Mouse (Mus musculus) megakaryocyte, embryonic 14.5 days (primary cell): ENCODE data around the gene Fgd6. TPM values are rescaled to one million over a fixed set of nuclear protein-coding genes. Genes with fewer than 3 reads are reported as not detected.
A peak's percentile ranks its signal among the peaks of the same experiment; 100 is the strongest.

ENCODE experiments used
- H3K27me3 ChIP-seq: replicated peaks from 2 replicates; pipeline ENCODE3; 2012; ENCODE audit warnings: inconsistent platforms
- H3K36me3 ChIP-seq: replicated peaks from 2 replicates; pipeline ENCODE3; 2012; ENCODE audit warnings: low read length, inconsistent platforms, mixed read lengths
- H3K4me1 ChIP-seq: 2 replicates; pipeline ENCODE4 v1.6.1; 2012; ENCODE audit warnings: inconsistent platforms
- H3K4me3 ChIP-seq: replicated peaks from 2 replicates; pipeline ENCODE3; 2012; ENCODE audit warnings: moderate library complexity, mild to moderate bottlenecking, inconsistent platforms
- H3K9me3 ChIP-seq: 2 replicates; pipeline ENCODE4 v1.6.1; 2012; ENCODE audit warnings: inconsistent platforms
- FLI1 ChIP-seq: IDR thresholded peaks from 2 replicates; pipeline ENCODE4 v1.6.1; 2012; ENCODE audit warnings: low read length, inconsistent platforms, mixed read lengths
- GATA1 ChIP-seq: IDR thresholded peaks from 3 replicates; pipeline ENCODE4 v1.6.1; 2012; ENCODE audit warnings: mixed read lengths, low read length, inconsistent platforms, borderline replicate concordance
- polyA plus RNA-seq: library from polyadenylated mRNA; stranded (reverse); fragments of >175 nt; gene quantifications from 2 replicates; pipeline ENCODE4 v1.2.3, GENCODE M21; 2012; ENCODE audit warnings: low replicate concordance; ENCODE audit not compliant: insufficient read depth

Gene Fgd6
- polyA plus RNA-seq, 1 experiment = 0.01 TPM

DNA sequence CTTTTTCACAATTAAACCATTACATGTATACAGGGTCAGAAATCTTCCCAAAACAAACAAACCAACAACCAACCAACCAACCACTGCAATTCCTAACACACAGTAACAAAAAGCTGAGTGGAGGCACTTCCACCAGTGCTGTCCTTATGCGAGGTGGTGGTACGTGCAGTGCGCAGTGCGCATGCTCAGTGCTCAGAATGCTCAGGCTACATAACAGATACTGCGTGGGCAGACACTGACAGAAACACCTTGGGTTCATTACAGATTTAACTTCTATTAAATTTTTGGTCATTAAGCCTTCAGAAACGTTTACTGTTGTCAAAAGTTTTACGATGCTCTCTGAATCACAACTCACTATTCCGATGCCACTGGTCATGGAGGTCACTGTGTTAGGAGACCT is 18.3 kb upstream of the Fgd6 start:
- Histone ChIP-seq H3K4me3 (no peak overlapping the region), H3K27me3 (peaks cover 9% of the 10 kb centered on the region), H3K36me3 (no peaks in the 10 kb centered on the region), H3K9me3 (no peaks in the 10 kb centered on the region), H3K4me1 (peaks cover 14% of the 10 kb centered on the region)
- TF ChIP-seq GATA1 (no peak), FLI1 (no peak)

GRCm38 (mm10) chr10:94020587-94020986 is 15.2 kb upstream of the Fgd6 start:
- Histone ChIP-seq H3K36me3 (peaks cover 11% of the 10 kb centered on the region), H3K27me3 (peaks cover 9% of the 10 kb centered on the region), H3K9me3 (no peaks in the 10 kb centered on the region), H3K4me1 (peaks cover 6% of the 10 kb centered on the region; the same call in 1 of the 2 replicates), H3K4me3 (no peak overlapping the region)
- no peak for TF ChIP-seq GATA1
- no peak for TF ChIP-seq FLI1

DNA sequence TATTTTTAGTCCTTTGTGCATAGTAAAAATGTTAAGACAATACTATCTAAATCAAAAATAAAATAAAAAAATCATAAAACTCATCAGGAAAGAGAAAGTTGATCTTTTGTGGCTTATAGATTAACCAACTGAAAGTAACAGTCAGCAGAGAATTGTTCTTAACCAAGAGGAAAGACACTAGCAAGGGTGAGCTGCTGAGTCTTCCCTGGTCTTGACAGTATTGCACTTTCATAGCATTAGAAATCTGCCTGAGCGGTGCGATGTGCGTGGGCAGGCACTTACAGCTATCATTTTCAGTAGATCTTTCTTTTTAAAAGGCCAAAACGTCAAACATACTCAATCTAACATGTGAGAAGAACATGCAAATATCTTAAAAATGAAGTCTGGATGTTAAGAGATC is 14.7 kb upstream of the Fgd6 start:
- H3K27me3 ChIP-seq = peaks cover 7% of the 10 kb centered on the region
- peaks cover 11% of the 10 kb centered on the region for H3K36me3 ChIP-seq
- no peak overlapping the region for H3K4me3 ChIP-seq
- no peak for TF ChIP-seq GATA1
- no peak for TF ChIP-seq FLI1
- peaks cover 6% of the 10 kb centered on the region; the same call in 1 of the 2 replicates for H3K4me1 ChIP-seq
- H3K9me3 ChIP-seq = no peaks in the 10 kb centered on the region

DNA sequence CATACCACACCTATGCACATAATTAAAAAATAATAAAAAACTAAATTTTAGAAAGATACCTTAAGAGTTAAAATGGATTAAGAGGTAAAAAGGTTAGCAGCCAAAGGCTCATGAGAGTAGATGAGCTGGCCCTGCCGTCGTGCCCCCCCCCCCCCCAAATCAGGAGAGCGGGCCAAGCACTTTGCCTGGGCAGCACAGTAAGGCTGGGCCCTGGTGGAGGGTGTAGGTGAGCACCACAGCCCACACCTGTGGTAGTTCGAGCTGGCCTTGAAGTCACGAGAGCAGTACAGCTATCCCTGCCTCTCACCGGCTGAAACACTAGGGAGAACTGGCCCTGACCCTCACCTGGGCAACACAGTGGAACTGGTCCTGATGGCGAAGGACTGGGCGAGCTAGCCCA is 10.7 kb upstream of the Fgd6 start:
- H3K9me3 ChIP-seq = no peaks in the 10 kb centered on the region
- TF ChIP-seq FLI1 = no peak
- no peak for TF ChIP-seq GATA1
- H3K36me3 ChIP-seq = peaks cover 11% of the 10 kb centered on the region
- H3K4me3 ChIP-seq = no peak overlapping the region
- H3K4me1 ChIP-seq = peaks cover 3% of the 10 kb centered on the region; the same call in 1 of the 2 replicates
- peaks cover 5% of the 10 kb centered on the region for H3K27me3 ChIP-seq

DNA sequence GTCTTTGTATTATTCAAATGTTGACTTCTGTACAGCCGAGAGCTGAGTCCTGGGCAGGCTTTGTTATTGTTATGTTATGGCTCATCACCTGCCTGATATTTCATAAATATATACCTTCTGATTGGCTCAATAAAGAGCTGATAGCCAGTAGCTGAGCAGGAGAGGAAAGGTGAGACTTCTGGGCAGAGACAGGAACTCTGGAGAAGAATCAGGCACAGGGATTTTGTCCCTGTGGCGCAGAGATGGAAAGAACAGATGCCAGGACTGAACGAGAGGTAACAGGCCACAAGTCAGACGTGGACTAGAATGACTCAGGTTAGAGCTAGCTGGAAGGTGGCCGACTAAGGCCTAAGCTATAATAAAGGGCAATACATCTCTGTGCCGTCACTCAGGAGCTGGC is 7.3 kb upstream of the Fgd6 start:
- H3K36me3 ChIP-seq = peaks cover 8% of the 10 kb centered on the region

DNA sequence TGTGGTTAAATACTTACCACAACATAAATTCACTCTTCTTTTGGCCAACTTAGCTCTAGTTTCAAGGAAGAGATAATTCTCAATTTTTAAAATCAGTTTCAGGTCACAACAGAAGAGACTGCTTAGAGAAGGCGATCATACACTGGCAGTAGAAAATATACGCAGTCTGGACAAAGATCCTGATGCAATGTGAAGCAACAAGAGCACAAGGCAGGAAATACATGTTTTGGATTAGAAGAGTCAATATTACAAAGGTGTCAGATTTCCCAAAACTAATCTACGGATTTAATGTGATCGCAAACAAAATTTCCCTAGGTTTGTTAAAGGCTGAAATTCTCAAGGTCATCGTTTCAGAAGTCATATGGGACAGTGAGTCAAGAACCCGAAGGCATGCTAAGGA is 4.6 kb upstream of the Fgd6 start:
- Histone ChIP-seq H3K9me3 (no peaks in the 10 kb centered on the region), H3K4me3 (no peak overlapping the region), H3K4me1 (peaks cover 14% of the 10 kb centered on the region), H3K27me3 (no peaks in the 10 kb centered on the region), H3K36me3 (no peaks in the 10 kb centered on the region)
- TF ChIP-seq FLI1 (no peak), GATA1 (no peak)

More for the DNA sequence above, 7.3 kb upstream of the Fgd6 start:
- H3K4me1 ChIP-seq = peaks cover 5% of the 10 kb centered on the region
- H3K27me3 ChIP-seq = peaks cover 5% of the 10 kb centered on the region
- TF ChIP-seq FLI1 = no peak
- no peak for TF ChIP-seq GATA1
- H3K4me3 ChIP-seq = no peak overlapping the region
- no peaks in the 10 kb centered on the region for H3K9me3 ChIP-seq

- no peak for TF ChIP-seq FLI1
- TF ChIP-seq GATA1 = no peak
- Histone ChIP-seq H3K36me3 (no peaks in the 10 kb centered on the region), H3K27me3 (peaks cover 23% of the 10 kb centered on the region), H3K9me3 (no peaks in the 10 kb centered on the region), H3K4me3 (peak overlapping the region; percentile 93), H3K4me1 (peaks cover 20% of the 10 kb centered on the region)
Measured at GRCm38 (mm10) chr10:94034876-94035657, 734 bp upstream of the Fgd6 start.

DNA sequence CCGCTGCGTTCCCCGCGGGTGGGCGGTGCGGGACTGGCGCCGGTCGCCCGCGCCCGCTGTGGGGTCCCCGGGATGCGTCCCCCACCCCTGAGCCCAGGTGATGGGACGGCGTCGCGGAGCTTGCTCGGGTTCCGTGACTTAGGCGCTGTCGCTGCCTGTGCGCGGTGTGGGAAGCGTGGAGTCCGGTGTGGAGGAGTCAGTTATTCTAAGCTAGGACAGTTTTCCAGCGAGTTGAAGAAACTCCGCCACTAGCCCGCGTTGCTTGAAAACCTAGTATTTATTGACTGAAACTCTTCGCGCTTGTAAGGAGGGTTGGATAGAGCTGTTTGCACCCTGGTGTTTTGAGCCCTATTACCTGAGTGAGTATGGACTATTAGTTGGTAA is 566 bp downstream of the Fgd6 start:
- no peaks in the 10 kb centered on the region for H3K9me3 ChIP-seq
- TF ChIP-seq GATA1 = no peak
- TF ChIP-seq FLI1 = no peak
- no peaks in the 10 kb centered on the region for H3K36me3 ChIP-seq
- peak overlapping the region; percentile 93 for H3K4me3 ChIP-seq
- H3K27me3 ChIP-seq = peaks cover 29% of the 10 kb centered on the region
- peaks cover 20% of the 10 kb centered on the region for H3K4me1 ChIP-seq

DNA sequence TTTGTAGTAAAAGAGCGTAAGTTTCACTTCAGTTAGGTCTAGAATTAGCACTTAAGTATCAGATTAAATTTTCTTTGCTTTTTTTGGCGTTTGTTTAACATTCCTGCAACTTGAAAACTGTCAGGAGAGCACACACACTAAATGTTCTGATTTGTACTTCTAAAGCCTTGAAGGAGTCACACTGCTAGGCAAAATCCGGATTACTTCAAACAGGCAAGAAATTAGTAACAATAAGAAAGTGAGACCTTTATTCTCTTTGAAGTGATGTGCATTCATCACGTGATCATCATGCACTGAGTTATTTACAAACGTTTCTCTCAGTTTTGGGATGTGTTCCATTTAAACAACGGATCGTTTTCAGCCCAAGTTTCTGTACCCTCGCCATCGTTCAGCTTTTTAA is 1.4 kb downstream of the Fgd6 start:
- no peak for TF ChIP-seq GATA1
- no peak for TF ChIP-seq FLI1
- H3K9me3 ChIP-seq = peaks cover 3% of the 10 kb centered on the region
- H3K36me3 ChIP-seq = no peaks in the 10 kb centered on the region
- peaks cover 32% of the 10 kb centered on the region for H3K27me3 ChIP-seq
- peaks cover 20% of the 10 kb centered on the region for H3K4me1 ChIP-seq
- no peak overlapping the region for H3K4me3 ChIP-seq

- Histone ChIP-seq H3K9me3 (peaks cover 5% of the 10 kb centered on the region), H3K4me1 (peaks cover 20% of the 10 kb centered on the region), H3K4me3 (no peak overlapping the region), H3K27me3 (peaks cover 32% of the 10 kb centered on the region), H3K36me3 (no peaks in the 10 kb centered on the region)
- no peak for TF ChIP-seq FLI1
- TF ChIP-seq GATA1 = no peak
Measured at GRCm38 (mm10) chr10:94037596-94037995, 1.8 kb downstream of the Fgd6 start.
